Mouse (Mus musculus): ENCODE results near the gene Auts2.

- TF ChIP-seq CTCF (IDR thresholded peaks at IDR 0.05; ENCODE audit: borderline replicate concordance, insufficient read depth, low read depth, low read length) = no peak
- no peak for TF ChIP-seq POLR2A (IDR thresholded peaks at IDR 0.05; ENCODE audit: borderline replicate concordance, insufficient read depth, low read length)
Measured at GRCm38 (mm10) chr5:132258882-132259281, 284.3 kb downstream of the Auts2 start.

All from cerebellum, adult 2 months (tissue).